Mouse (Mus musculus) monocyte, adult 5-6 weeks (primary cell): Measurements from ENCODE around the gene Zfp865. TPM values are rescaled to one million over a fixed set of nuclear protein-coding genes. Genes with fewer than 3 reads are reported as not detected.
"Not testable (repeated sequence)": the region's sequence is repeated elsewhere in the genome, so short reads cannot be mapped to it uniquely, and the experiment has no call there.

ENCODE experiments used
- ATAC-seq: fragments of 153-309, 156-312 bp; replicated peaks from 2 replicates; pipeline ENCODE4 v1.8.0; 2017; ENCODE audit warnings: mild to moderate bottlenecking; ENCODE audit not compliant: low TSS enrichment, insufficient number of reproducible peaks, severe bottlenecking, poor library complexity, low FRiP score
- total RNA-seq: library from RNA; stranded (forward); fragments of 200-1000, 200-491, 200-594 nt; gene quantifications from 3 replicates; pipeline ENCODE4 v1.2.3, GENCODE M21; 2017

Gene Zfp865
- total RNA-seq, 1 experiment from 2014 or later = 20.1 TPM

DNA sequence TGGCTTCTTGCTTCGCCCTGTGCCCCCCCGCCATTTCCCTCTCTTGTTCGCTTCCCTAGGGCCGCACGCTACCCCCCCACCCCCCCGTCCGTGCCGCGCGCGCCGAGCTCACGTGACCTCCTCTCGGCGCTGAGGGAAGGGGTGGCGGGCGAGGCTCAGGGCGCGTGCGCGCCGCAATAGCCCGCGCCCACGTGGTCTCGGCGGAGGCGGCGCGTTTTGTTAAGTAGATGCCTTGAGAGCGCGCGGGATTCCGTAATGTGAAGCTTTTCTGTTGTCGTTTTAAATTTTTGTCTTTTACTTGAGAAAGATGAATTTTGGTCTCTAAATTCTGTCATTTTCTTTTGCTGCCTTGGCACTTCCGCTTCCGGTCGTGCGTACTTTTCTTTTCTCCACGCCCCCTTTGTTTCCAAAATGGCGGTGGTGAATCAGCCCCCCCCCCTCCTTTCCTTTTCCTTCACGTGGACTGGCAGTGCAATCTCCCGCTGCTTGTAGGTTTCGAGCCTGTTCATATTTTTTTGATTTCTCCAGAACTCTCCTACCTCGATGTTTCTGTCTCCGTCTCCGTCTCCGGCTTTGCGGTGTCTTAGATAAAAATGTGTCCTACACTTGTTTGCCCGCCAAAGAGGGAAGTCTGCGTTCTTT lies 42.3 kb downstream of the Zfp865 start:
- no peak for ATAC-seq

DNA sequence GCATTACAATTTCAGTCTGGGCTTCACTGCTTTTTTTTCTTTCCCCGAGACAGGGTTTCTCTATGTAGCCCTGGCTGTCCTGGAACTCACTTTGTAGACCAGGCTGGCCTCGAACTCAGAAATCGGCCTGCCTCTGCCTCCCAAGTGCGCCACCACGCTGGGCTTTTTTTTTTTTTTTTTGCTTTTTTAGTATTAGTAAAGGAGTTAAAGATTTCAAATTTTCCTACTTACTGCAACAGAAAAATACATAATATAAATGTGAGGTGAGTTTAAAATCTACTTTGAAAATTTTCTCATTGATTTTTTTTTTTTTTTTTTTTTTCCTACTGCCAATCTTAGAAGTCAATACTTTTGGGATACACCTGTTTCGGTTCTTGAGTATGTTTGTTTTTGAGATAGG lies 44.7 kb downstream of the Zfp865 start:
- no peak for ATAC-seq

GRCm38 (mm10) chr7:5073586-5073985 lies 53.4 kb downstream of the Zfp865 start:
- ATAC-seq = no peak

DNA sequence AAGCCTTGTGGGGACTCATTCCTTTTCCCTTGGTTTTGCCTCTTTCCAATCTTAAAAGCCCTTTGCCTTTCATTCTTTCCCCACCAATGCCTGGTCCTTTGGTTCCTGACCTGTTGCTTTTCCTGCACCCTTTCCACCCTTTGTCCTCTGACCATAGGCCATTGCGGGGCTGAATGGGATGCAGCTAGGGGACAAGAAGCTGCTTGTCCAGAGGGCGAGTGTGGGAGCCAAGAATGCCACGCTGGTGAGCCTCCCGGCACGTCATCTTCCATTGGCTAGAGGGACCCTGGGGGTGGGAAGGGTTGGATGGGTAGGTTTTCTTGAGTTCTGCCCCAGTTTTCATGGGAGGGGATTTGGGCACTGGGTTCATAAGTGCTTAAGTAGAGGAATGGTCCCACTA lies 54.8 kb downstream of the Zfp865 start:
- no peak for ATAC-seq

DNA sequence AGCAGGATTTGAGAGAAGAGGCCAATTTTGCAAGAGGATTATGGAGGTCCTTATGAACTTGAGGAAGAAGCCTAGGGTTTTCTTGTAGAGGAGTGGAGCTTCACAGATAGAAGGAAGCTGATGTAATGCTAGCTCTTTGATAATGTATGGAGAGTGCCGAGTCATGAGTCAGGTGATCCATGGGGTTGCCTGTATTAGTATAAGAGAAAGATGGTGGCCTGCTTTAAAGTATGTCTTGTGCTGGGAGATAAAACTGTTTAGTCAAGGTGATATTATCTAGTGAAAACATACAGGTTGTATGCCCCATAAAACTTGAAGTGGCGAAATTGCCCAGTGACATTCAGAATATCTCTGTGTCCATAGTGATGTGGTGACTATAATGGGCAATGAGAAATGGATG lies 56.8 kb downstream of the Zfp865 start:
- no peak for ATAC-seq

- not testable (repeated sequence) for ATAC-seq
These were observed 59.3 kb downstream of the Zfp865 start for GRCm38 (mm10) chr7:5079365-5080009.

- peak; percentile 89 for ATAC-seq
These were observed 60.0 kb downstream of the Zfp865 start, which contains the start of gene Epn1 for GRCm38 (mm10) chr7:5080010-5080751. Epn1 (plus strand) TSS chr7:5080235.

GRCm38 (mm10) chr7:5080815-5081214 lies 60.6 kb downstream of the Zfp865 start:
- no peak for ATAC-seq

DNA sequence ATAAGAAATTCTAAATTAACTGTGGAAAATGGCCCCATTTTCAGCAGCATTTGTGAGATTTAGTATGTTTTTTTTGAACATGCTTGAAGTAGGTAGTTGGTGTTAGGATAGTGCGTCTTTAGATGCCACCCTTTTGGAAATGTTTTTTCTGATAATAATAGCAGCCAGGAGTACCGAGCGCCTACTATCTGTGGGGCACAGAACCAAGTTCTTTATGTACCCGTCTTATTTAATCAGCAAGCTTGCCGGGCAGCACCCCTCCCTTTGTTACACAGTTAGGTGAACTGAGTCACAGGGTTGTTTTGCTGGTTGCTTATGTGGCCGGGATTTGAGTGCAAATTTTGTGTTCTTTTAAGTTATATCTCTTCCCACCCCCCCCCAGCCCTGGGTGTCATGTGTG lies 61.1 kb downstream of the Zfp865 start:
- no peak for ATAC-seq

- no peak for ATAC-seq
These were observed 61.8 kb downstream of the Zfp865 start for GRCm38 (mm10) chr7:5081939-5082338.

GRCm38 (mm10) chr7:5083325-5084105 lies 63.3 kb downstream of the Zfp865 start:
- ATAC-seq = peak; percentile 71

- no peak for ATAC-seq
These were observed 65.3 kb downstream of the Zfp865 start for GRCm38 (mm10) chr7:5085512-5085911.

Other genes starting within 250 kb of the Zfp865 start
- gene Fam71e2, start 249.1 kb upstream of the Zfp865 start, total RNA-seq = not detected in 3 replicates
- not detected in 3 replicates for gene Il11, start 237.5 kb upstream of the Zfp865 start, total RNA-seq
- gene Tmem190, start 237.4 kb upstream of the Zfp865 start, total RNA-seq = not detected in 3 replicates
- gene Tmem238, start 230.7 kb upstream of the Zfp865 start, total RNA-seq = 0.53 to 1.5 TPM (median 1.2 TPM) in 3 replicates
- 260 to 549 TPM (median 279 TPM) in 3 replicates for gene Rpl28, start 227.5 kb upstream of the Zfp865 start, total RNA-seq
- gene Ube2s, start 207.8 kb upstream of the Zfp865 start, total RNA-seq = 96.9 to 129 TPM (median 127 TPM) in 3 replicates
- gene Shisa7, start 175.7 kb upstream of the Zfp865 start, total RNA-seq = 0.11 TPM in 1 of 3 replicates, not detected in the others
- gene Isoc2b, start 150.1 kb upstream of the Zfp865 start, total RNA-seq = 7.1 to 45.7 TPM (median 35.7 TPM) in 3 replicates
- gene Isoc2a, start 143.2 kb upstream of the Zfp865 start, total RNA-seq = 4.5 to 8.4 TPM (median 7.9 TPM) in 3 replicates
- gene Gm36210, start 113.9 kb upstream of the Zfp865 start, total RNA-seq = not detected in 3 replicates
- gene Zfp628, start 105.2 kb upstream of the Zfp865 start, total RNA-seq = 2.6 to 6.0 TPM (median 5.9 TPM) in 3 replicates
- gene Nat14, start 98.3 kb upstream of the Zfp865 start, total RNA-seq = 0.49 TPM in 1 of 3 replicates, not detected in the others
- gene Ssc5d, start 94.6 kb upstream of the Zfp865 start, total RNA-seq = not detected in 3 replicates
- not detected in 3 replicates for gene Sbk2, start 56.0 kb upstream of the Zfp865 start, total RNA-seq
- gene Sbk3, start 49.2 kb upstream of the Zfp865 start, total RNA-seq = not detected in 3 replicates
- 1.2 to 2.5 TPM (median 1.3 TPM) in 3 replicates for gene Zfp579, start 24.2 kb upstream of the Zfp865 start, total RNA-seq
- 4.4 to 12.1 TPM (median 5.1 TPM) in 3 replicates for gene Zfp524, start 6.0 kb upstream of the Zfp865 start, total RNA-seq
- 12.5 to 26.2 TPM (median 14.6 TPM) in 3 replicates for gene Fiz1, start 5.7 kb upstream of the Zfp865 start, total RNA-seq
- not detected in 3 replicates for gene Gm44973, start 4.9 kb upstream of the Zfp865 start, total RNA-seq
- not detected in 3 replicates for gene Ccdc106, start 177 bp downstream of the Zfp865 start, total RNA-seq
- 1.4 to 1.5 TPM in 2 of 3 replicates, not detected in the other for gene 4632433K11Rik, start 13.7 kb downstream of the Zfp865 start, total RNA-seq
- 3.0 to 3.8 TPM (median 3.1 TPM) in 3 replicates for gene Zfp784, start 18.1 kb downstream of the Zfp865 start, total RNA-seq
- not detected in 3 replicates for gene Zfp580, start 31.2 kb downstream of the Zfp865 start, total RNA-seq
- 119 to 185 TPM (median 151 TPM) in 3 replicates for gene U2af2, start 41.8 kb downstream of the Zfp865 start, total RNA-seq
- 65.8 to 88.9 TPM (median 80.5 TPM) in 3 replicates for gene Epn1, start 59.9 kb downstream of the Zfp865 start, total RNA-seq
- gene Rfpl4, start 96.6 kb downstream of the Zfp865 start, total RNA-seq = not detected in 3 replicates
- 0.53 to 2.8 TPM in 2 of 3 replicates, not detected in the other for gene Rasl2-9, start 105.6 kb downstream of the Zfp865 start, total RNA-seq
- not detected in 3 replicates for gene Vmn1r55, start 129.3 kb downstream of the Zfp865 start, total RNA-seq
- gene Vmn1r56, start 176.4 kb downstream of the Zfp865 start, total RNA-seq = not detected in 3 replicates
- not detected in 3 replicates for gene Vmn1r57, start 198.1 kb downstream of the Zfp865 start, total RNA-seq